Mouse (Mus musculus) intestine, embryonic 16.5 days (tissue): ENCODE results near the gene Ampd2. TPM values are rescaled to one million over a fixed set of nuclear protein-coding genes. Genes with fewer than 3 reads are reported as not detected.

Experiments used
- ATAC-seq: fragments of 200-750 bp; cut with Nextera tagmentation; 2 replicates; pipeline ENCODE4 v1.8.0; 2017; ENCODE audit warnings: moderate TSS enrichment, moderate library complexity
- H3K27ac ChIP-seq: fragments of 300-500 bp; sonication (generic); 2 replicates; pipeline ENCODE4 v1.5.1; 2014; ENCODE audit warnings: mild to moderate bottlenecking, low read length
- H3K27me3 ChIP-seq: fragments of 300-500 bp; sonication (generic); replicated peaks from 2 replicates; pipeline ENCODE4 v1.6.1; 2014; ENCODE audit warnings: low read length, control low read depth, mixed read lengths; ENCODE audit not compliant: control insufficient read depth, insufficient read depth
- H3K36me3 ChIP-seq: fragments of 300-500 bp; sonication (generic); 2 replicates; pipeline ENCODE4 v1.6.1; 2014; ENCODE audit warnings: low read length, control low read depth; ENCODE audit not compliant: control insufficient read depth, insufficient read depth
- H3K4me1 ChIP-seq: fragments of 300-500 bp; sonication (generic); 2 replicates; pipeline ENCODE4 v1.6.1; 2014; ENCODE audit warnings: low read length, control low read depth, mixed read lengths; ENCODE audit not compliant: control insufficient read depth, insufficient read depth
- H3K4me2 ChIP-seq: fragments of 300-500 bp; sonication (generic); 2 replicates; pipeline ENCODE4 v1.6.1; 2014; ENCODE audit warnings: low read depth, low read length, control low read depth
- H3K4me3 ChIP-seq: fragments of 300-500 bp; sonication (generic); 2 replicates; pipeline ENCODE4 v1.5.1; 2014; ENCODE audit warnings: mild to moderate bottlenecking, low read length
- H3K9ac ChIP-seq: fragments of 300-500 bp; sonication (generic); 2 replicates; pipeline ENCODE4 v1.6.1; 2014; ENCODE audit warnings: low read depth, low read length
- H3K9me3 ChIP-seq: fragments of 300-500 bp; sonication (generic); 2 replicates; pipeline ENCODE4 v1.6.1; 2016; ENCODE audit warnings: low read length, control low read depth; ENCODE audit not compliant: control insufficient read depth
- WGBS: fragments of 180-500 bp; shearing (Covaris S2); extraction: QIAGEN DNeasy Blood & Tissue Kit; methylation state at CpG from one replicate; pipeline ENCODE4 v1.1.7; 2014; 5-methylcytosine and 5-hydroxymethylcytosine counted together
- polyA plus RNA-seq: library from polyadenylated mRNA; unstranded; fragments of >200 nt; fragmentation: Nextera tagmentation; extraction: Ambion mirVana; gene quantifications from 2 replicates; pipeline ENCODE4 v1.2.1, GENCODE M21; 2015

Gene Ampd2
- polyA plus RNA-seq, 1 experiment from 2014 or later: 48.9 TPM

DNA sequence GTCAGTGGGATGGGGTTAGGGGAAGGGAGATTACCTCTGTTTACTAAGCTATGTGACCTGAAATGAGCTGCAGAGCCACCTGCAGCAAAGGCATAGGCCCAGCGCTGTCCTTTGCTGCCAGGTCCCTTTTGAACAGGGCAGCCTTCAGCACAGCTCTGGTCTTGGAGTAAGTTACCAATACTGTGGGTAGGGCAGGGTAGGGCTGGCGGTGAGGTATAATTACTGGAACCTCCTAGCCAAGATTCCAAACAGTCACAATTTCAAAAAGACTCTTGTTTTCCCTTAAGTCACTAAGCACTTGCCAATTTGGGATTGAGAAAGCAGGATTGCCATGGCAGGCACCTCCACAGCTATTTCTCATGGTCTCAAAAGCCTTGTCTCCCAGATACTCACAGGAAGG, 4.1 kb upstream of the Ampd2 start:
- no peak overlapping the region for H3K27ac ChIP-seq
- 90% methylated on average over 2 of the region's 2 CpGs for WGBS
- no peak for ATAC-seq

DNA sequence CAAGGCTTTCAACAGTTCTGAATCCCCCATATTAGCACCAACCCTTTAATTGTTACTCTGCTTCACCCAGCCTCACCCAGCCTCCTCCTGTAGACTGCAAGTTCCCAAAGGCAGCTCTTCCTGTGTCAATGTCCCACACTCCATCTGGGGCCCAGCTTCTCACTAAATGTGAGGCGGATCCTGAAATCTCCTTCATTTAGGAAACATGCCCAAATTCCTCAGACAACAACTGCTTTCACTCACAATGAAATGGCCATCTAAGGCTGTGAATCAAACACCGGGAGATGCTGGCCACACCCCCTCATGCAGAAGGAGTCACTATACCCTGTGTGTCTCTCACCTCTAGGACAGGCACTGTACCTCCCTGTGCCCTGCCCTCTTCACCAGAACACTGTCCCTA, 3.5 kb upstream of the Ampd2 start:
- Histone ChIP-seq H3K4me1 (peaks cover 17% of the 10 kb centered on the region), H3K9ac (no peak overlapping the region), H3K36me3 (no peaks in the 10 kb centered on the region), H3K9me3 (no peaks in the 10 kb centered on the region), H3K4me3 (no peak overlapping the region), H3K4me2 (no peak overlapping the region), H3K27ac (no peak overlapping the region), H3K27me3 (no peaks in the 10 kb centered on the region)
- 37% methylated on average over 2 of the region's 2 CpGs for WGBS
- no peak for ATAC-seq

More for the DNA sequence above, 4.1 kb upstream of the Ampd2 start:
- Histone ChIP-seq H3K4me3 (no peak overlapping the region), H3K9ac (no peak overlapping the region), H3K4me1 (peaks cover 17% of the 10 kb centered on the region), H3K4me2 (no peak overlapping the region), H3K36me3 (no peaks in the 10 kb centered on the region), H3K27me3 (no peaks in the 10 kb centered on the region), H3K9me3 (no peaks in the 10 kb centered on the region)

DNA sequence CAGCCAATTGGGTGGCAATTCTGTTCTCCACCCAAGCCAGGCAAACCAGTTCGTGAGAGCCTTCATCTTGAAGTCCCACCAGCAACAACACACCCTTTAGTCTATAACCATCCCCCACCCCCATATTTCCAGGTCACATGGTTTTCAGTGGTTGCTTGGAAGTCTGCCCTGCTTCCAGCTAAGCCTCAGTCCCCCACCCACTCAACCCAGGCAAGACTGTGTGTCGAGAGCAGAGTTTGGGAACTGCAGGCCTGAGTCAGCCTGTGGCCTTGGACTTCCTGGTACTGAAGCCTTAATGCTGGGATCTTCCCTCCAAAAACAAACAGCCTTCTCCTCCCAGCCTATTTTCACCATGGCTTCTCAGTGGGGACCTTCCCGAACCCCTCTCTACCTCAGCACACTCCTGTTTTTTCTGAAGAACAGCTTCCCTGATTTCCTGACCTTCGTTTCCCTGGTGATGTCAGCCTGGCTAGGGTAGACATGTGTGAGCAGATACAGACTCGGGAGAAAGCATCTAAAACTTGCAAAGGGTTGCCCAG, 2.5 kb upstream of the Ampd2 start:
- H3K9ac ChIP-seq: 0 out of 2 replicates have a peak overlapping the region, but pooled peaks have one; percentile 42
- no peak for ATAC-seq
- peaks cover 26% of the 10 kb centered on the region for H3K4me1 ChIP-seq

DNA sequence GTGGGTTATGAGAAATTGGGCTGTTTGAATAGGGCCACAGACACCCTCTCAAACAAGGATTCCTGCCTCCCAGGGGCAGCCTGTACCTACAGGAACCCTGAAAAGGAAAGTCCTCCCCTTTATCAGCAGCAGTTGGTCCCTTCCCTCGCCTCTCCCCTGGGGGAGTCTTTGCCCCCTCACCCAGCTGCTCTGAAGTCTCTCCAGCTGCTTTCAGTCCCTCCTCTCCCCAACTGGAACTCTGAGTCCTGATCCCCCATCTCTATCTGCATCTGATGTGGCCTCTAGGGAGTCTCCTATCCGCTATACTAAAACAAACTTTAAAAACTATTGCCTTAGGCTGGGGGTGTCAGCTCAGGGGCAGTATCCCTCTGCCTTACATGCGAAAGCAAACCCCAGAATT, 878 bp upstream of the Ampd2 start:
- WGBS: 79% methylated on average over 3 of the region's 3 CpGs
- peak overlapping the region; percentile 96; the same call in 1 of the 2 replicates for H3K4me2 ChIP-seq
- H3K27ac ChIP-seq: peak overlapping the region; percentile 31; the same call in 1 of the 2 replicates
- no peaks in the 10 kb centered on the region for H3K9me3 ChIP-seq
- H3K27me3 ChIP-seq: no peaks in the 10 kb centered on the region
- peaks cover 42% of the 10 kb centered on the region for H3K4me1 ChIP-seq
- no peak overlapping the region for H3K4me3 ChIP-seq
- H3K9ac ChIP-seq: peak overlapping the region; percentile 76
- ATAC-seq: no peak
- no peaks in the 10 kb centered on the region for H3K36me3 ChIP-seq

More for the DNA sequence above, 2.5 kb upstream of the Ampd2 start:
- Histone ChIP-seq H3K27ac (no peak overlapping the region), H3K4me3 (no peak overlapping the region), H3K4me2 (no peak overlapping the region), H3K27me3 (no peaks in the 10 kb centered on the region), H3K36me3 (no peaks in the 10 kb centered on the region), H3K9me3 (no peaks in the 10 kb centered on the region)
- 40% methylated on average over 5 of the region's 5 CpGs for WGBS

DNA sequence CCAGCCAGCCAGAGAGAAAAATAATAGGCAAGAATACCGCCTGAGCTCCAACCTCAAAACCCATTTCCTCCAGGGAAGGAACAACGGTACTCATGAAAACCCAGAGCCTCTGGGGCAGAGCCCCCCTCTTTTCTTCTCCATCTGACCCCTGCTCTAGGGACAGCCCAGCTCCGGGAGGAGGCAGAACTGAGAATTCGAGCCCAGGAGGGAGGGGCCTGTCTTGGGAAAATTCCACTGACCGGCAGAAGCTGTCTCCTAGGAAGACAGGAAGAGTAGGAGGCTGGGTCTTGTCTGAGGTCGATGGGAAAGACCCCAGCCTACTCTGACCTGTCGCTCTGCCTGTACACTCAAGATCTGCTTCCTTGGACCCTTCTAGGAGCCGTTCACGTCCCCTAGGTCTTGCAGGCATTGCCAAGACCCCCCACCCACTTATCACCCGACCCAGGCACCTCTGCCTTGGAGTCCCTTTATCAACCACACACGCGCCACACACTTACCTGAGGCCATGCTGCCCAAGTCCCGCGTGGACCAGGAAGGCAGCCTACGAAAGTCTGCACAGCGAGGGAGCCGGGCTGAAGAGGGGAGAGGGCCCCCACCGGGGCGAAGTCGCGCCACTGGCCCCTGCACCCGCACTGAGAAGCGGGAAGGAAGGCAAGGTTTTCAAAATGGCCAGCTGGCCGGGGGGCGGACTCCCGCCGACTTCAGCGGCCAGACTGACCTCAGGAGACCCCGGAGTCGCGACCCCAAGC, 556 bp downstream of the Ampd2 start:
- Histone ChIP-seq H3K9ac (peak overlapping the region; percentile 76), H3K4me3 (peak overlapping the region; percentile 77), H3K27ac (peak overlapping the region; percentile 92), H3K4me2 (peak overlapping the region; percentile 96), H3K9me3 (no peaks in the 10 kb centered on the region), H3K4me1 (peaks cover 46% of the 10 kb centered on the region), H3K36me3 (no peaks in the 10 kb centered on the region), H3K27me3 (no peaks in the 10 kb centered on the region)
- ATAC-seq: peak; percentile 82
- under 1% methylated on average over 31 of the region's 31 CpGs for WGBS

DNA sequence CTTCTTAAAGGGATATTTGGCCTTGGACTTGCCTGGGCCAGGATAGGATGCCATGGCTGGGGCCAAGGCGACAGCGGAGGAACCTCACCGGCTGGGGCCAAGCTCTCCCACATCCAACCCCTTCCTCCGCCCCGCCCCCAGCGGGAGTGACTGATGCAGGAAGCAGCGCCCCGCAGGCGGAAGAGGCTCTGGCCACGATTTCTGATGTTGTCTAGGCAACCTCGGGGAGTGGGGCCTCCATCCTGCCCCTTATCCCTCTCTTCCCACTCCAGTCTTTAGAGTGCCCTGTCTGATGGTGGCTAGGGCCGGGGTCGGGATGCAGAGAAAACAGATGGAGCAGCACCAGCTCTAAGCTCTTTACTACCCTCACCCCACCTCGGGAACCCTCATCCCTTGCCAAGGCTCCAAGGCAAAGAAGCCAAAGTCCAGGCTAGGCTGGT, 1.1 kb downstream of the Ampd2 start:
- peaks cover 44% of the 10 kb centered on the region for H3K4me1 ChIP-seq
- ATAC-seq: peak; percentile 92
- no peaks in the 10 kb centered on the region for H3K9me3 ChIP-seq
- peak overlapping the region; percentile 92 for H3K27ac ChIP-seq
- no peaks in the 10 kb centered on the region for H3K27me3 ChIP-seq
- peak overlapping the region; percentile 96 for H3K4me2 ChIP-seq
- peak overlapping the region; percentile 77 for H3K4me3 ChIP-seq
- 0% methylated on average over 14 of the region's 14 CpGs for WGBS
- peak overlapping the region; percentile 76 for H3K9ac ChIP-seq
- H3K36me3 ChIP-seq: no peaks in the 10 kb centered on the region

DNA sequence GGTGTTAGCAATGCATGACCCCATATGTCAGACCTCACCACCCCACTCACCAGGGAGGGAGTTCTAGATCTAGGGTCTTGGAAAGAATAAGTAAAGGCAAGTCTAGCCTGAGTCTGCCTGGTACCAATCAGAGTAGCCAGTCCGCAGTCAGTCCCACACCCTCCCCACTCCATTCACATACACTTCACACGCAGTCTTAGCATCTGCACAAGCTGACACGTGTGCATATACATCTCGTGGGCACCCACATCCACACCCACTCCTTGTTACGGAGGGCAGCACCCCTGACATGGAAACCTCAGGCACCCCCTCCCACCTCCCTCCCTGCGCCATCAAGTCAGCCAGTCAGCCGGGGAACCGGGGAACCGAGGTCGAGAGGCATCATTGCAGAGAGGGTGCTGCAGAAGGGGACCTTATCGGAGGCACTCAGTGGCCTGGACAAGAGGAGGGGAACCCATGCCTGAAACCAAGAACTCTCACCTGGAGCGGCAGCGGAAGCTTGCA, 1.6 kb downstream of the Ampd2 start:
- Histone ChIP-seq H3K27me3 (no peaks in the 10 kb centered on the region), H3K4me3 (peak overlapping the region; percentile 77), H3K9ac (peak overlapping the region; percentile 76), H3K36me3 (no peaks in the 10 kb centered on the region), H3K27ac (peak overlapping the region; percentile 92), H3K4me1 (peaks cover 41% of the 10 kb centered on the region), H3K4me2 (peak overlapping the region; percentile 96), H3K9me3 (no peaks in the 10 kb centered on the region)
- peak; percentile 7; the same call in 1 of the 2 replicates for ATAC-seq
- WGBS: 9% methylated on average over 13 of the region's 13 CpGs

DNA sequence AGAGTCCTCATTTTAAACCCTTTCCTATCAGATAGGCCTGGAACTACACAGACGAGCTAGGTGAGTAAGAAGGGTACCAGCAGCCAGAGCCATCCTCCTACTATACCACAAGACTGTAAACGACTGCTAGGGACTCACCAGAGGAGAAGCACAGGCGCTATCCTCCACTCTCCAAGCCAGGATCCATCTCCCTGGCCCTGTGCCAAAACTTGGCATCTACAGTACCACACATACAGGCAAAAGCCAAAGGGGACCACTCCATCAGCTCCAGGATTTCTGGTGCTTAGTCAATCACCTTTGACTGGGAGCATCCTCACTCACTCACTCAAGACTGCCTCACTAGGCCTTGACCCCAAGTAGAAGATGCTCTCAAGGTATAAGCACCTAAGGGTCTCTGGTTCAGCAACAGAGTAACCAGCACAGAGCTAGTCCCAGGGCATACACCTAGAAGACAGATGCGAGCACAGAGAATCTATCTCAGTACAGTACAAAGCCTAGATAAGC, 2.5 kb downstream of the Ampd2 start:
- Histone ChIP-seq H3K4me1 (peaks cover 37% of the 10 kb centered on the region), H3K27ac (no peak overlapping the region), H3K9ac (no peak overlapping the region; the same call in 1 of the 2 replicates), H3K27me3 (no peaks in the 10 kb centered on the region), H3K4me2 (peak overlapping the region; percentile 96), H3K9me3 (no peaks in the 10 kb centered on the region), H3K4me3 (no peak overlapping the region), H3K36me3 (0 out of 2 replicates have a peak, but pooled peaks cover under 1% of the 10 kb centered on the region)
- no peak for ATAC-seq
- WGBS: 61% methylated on average over 4 of the region's 4 CpGs

DNA sequence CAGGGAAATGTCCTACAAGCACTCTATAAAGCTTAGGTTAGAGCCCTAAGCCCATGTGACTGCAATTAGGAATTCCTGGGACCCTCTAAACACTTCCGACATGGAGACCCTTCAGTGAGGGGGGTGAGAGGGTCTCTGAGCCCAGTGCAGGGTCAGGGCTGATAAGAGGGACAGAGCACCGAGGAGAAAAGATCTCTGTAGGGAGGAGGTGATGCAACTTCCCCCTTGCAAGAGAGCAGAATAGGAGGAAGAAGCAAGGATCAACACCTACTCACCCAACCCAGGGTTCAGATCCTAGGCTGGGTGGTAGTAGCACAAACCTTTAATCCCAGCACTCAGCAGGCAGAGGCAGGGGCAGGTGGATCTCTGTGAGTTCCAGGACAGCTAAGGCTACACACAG, 3.3 kb downstream of the Ampd2 start:
- no peaks in the 10 kb centered on the region for H3K27me3 ChIP-seq
- 39% methylated on average over 2 of the region's 2 CpGs for WGBS

More for the DNA sequence above, 3.3 kb downstream of the Ampd2 start:
- no peaks in the 10 kb centered on the region for H3K9me3 ChIP-seq
- H3K4me1 ChIP-seq: peaks cover 37% of the 10 kb centered on the region
- H3K4me2 ChIP-seq: no peak overlapping the region
- no peak for ATAC-seq
- no peak overlapping the region for H3K27ac ChIP-seq
- H3K36me3 ChIP-seq: peaks cover 2% of the 10 kb centered on the region; the same call in 1 of the 2 replicates
- peak overlapping the region; percentile 41; the same call in 1 of the 2 replicates for H3K9ac ChIP-seq
- H3K4me3 ChIP-seq: no peak overlapping the region
